In the genomic region with DNA sequence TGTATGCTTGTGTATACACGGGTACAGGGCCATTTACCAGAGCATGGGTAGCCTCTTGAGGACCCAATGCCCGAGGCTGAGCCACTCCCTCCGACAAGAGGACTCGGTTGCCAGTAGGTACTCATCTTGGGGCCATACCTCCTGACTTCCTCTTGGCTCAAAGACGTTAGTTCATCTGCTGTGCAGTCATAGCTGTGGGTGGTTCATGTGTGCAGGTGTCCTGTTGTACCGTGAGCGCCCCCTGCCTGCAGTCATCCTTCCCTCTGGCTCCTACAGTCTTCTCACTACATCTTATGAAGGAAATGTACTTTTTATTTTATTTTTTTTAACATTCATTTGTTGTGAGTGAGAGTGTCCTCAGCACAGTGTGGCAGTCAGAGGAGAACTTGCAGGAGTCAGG, we compare ENCODE assay signal across 8 mouse cellular contexts. TPM values are rescaled to one million over a fixed set of nuclear protein-coding genes. Genes with fewer than 3 reads are reported as not detected.
DNase-seq lines count a peak whose midpoint lies in the region; ATAC-seq lines count a peak whose summit lies in the region.

No protein-coding gene starts in this region.

- WGBS in limb, embryonic 10.5 days: 55% methylated on average over 7 of the region's 7 CpGs
- WGBS in neural tube, embryonic 15.5 days: 55% methylated on average over 7 of the region's 7 CpGs

- H3K4me3 ChIP-seq in limb, embryonic 10.5 days: no peak overlapping the region
- no peak overlapping the region for H3K4me3 ChIP-seq in neural tube, embryonic 15.5 days (replicated peaks)

- H3K27ac ChIP-seq in limb, embryonic 10.5 days: no peak overlapping the region
- no peak overlapping the region for H3K27ac ChIP-seq in neural tube, embryonic 15.5 days (replicated peaks)

- no peak overlapping the region for H3K4me2 ChIP-seq in neural tube, embryonic 15.5 days

- no peaks in the 10 kb centered on the region for H3K36me3 ChIP-seq in limb, embryonic 10.5 days
- H3K36me3 ChIP-seq in neural tube, embryonic 15.5 days: peaks cover 3% of the 10 kb centered on the region

- ATAC-seq in neural tube, embryonic 15.5 days (ENCODE audit: low FRiP score): no peak

- no peaks in the 10 kb centered on the region for H3K27me3 ChIP-seq in limb, embryonic 10.5 days (ENCODE audit: low read depth, poor library complexity, severe bottlenecking)
- no peaks in the 10 kb centered on the region for H3K27me3 ChIP-seq in neural tube, embryonic 15.5 days (replicated peaks)

- H3K9ac ChIP-seq in neural tube, embryonic 15.5 days (replicated peaks): no peak overlapping the region

- no peaks in the 10 kb centered on the region for H3K9me3 ChIP-seq in limb, embryonic 10.5 days (replicated peaks)
- no peaks in the 10 kb centered on the region for H3K9me3 ChIP-seq in neural tube, embryonic 15.5 days (replicated peaks)

- DNase-seq in right cerebral cortex, postnatal 14 days: peak; percentile 68
- no peak for DNase-seq in right cerebral cortex, postnatal 10 days (ENCODE audit: low spot score in 2 of 2)
- DNase-seq in T-cell, adult 2 months (ENCODE audit: low spot score): peak; percentile 62
- peak; percentile 65 for DNase-seq in cerebellum, adult 9-11 months
- DNase-seq in forelimb bud, embryonic 11.5 days (ENCODE audit: low read depth, low spot score): peak; percentile 42
- peak; percentile 54 for DNase-seq in limb, embryonic 10.5 days (ENCODE audit: low spot score)
- DNase-seq in naive thymus-derived CD4-positive, alpha-beta T cell, adult 2 months (ENCODE audit: low read depth): peak; percentile 90

- H3K4me1 ChIP-seq in limb, embryonic 10.5 days: no peaks in the 10 kb centered on the region
- H3K4me1 ChIP-seq in neural tube, embryonic 15.5 days: no peaks in the 10 kb centered on the region

RNA-seq across cellular contexts. Expression of gene Gm42669, which starts 6.2 kb away (rescaled TPM):
- 0.36 and 0.56 TPM in 2 replicates for polyA plus RNA-seq in limb, embryonic 10.5 days (2016; fragmentation: Nextera tagmentation; extraction: Ambion mirVana)
- polyA plus RNA-seq in neural tube, embryonic 15.5 days (2015; fragmentation: Nextera tagmentation; extraction: Ambion mirVana): 0.37 and 0.72 TPM in 2 replicates

RNA-seq across cellular contexts. Expression of gene 1700028K03Rik, which starts 20.9 kb away (rescaled TPM):
- polyA plus RNA-seq in limb, embryonic 10.5 days (2016; fragmentation: Nextera tagmentation; extraction: Ambion mirVana): 0.06 and 0.10 TPM in 2 replicates
- 0.29 and 0.36 TPM in 2 replicates for polyA plus RNA-seq in neural tube, embryonic 15.5 days (2015; fragmentation: Nextera tagmentation; extraction: Ambion mirVana)

Comparison
In these comparisons a context has a peak if more than half of its experiments do, and no peak if none do; other contexts are left out.
1. DNase-seq: peak in right cerebral cortex, postnatal 14 days (single experiment), T-cell, adult 2 months (single experiment), cerebellum, adult 9-11 months (single experiment), forelimb bud, embryonic 11.5 days (single experiment), limb, embryonic 10.5 days (single experiment) and naive thymus-derived CD4-positive, alpha-beta T cell, adult 2 months (single experiment); none in right cerebral cortex, postnatal 10 days (0 of 2).